Mouse (Mus musculus) embryo, embryonic 11 days (tissue): ENCODE measurements around the gene Fam117b.

Experiments used
- DNase-seq: peaks from one replicate; pipeline ENCODE4 v3.0.0-alpha.2; 2015

Gene Fam117b

GRCm38 (mm10) chr1:59913869-59914225 is 1.0 kb downstream of the Fam117b start:
- DNase-seq = no peak

GRCm38 (mm10) chr1:59914799-59915198 is 2.0 kb downstream of the Fam117b start:
- no peak for DNase-seq

- DNase-seq = no peak
Measured at GRCm38 (mm10) chr1:59915843-59916610, 3.2 kb downstream of the Fam117b start.

- no peak for DNase-seq
Measured at GRCm38 (mm10) chr1:59917401-59917800, 4.6 kb downstream of the Fam117b start.

GRCm38 (mm10) chr1:59918075-59918474 is 5.3 kb downstream of the Fam117b start:
- DNase-seq = no peak

GRCm38 (mm10) chr1:59923201-59923600 is 10.4 kb downstream of the Fam117b start:
- no peak for DNase-seq

GRCm38 (mm10) chr1:59923673-59924072 is 10.9 kb downstream of the Fam117b start:
- DNase-seq = no peak

- DNase-seq = no peak
Measured at GRCm38 (mm10) chr1:59924411-59924810, 11.6 kb downstream of the Fam117b start.

- no peak for DNase-seq
Measured at GRCm38 (mm10) chr1:59926021-59926672, 13.3 kb downstream of the Fam117b start.

- no peak for DNase-seq
Measured at GRCm38 (mm10) chr1:59927131-59927680, 14.4 kb downstream of the Fam117b start.

- no peak for DNase-seq
Measured at GRCm38 (mm10) chr1:59930926-59931325, 18.1 kb downstream of the Fam117b start.

- DNase-seq = no peak
Measured at GRCm38 (mm10) chr1:59932991-59933390, 20.2 kb downstream of the Fam117b start.

GRCm38 (mm10) chr1:59941063-59941462 is 28.3 kb downstream of the Fam117b start:
- no peak for DNase-seq

- no peak for DNase-seq
Measured at GRCm38 (mm10) chr1:59942057-59942790, 29.4 kb downstream of the Fam117b start.

GRCm38 (mm10) chr1:59943825-59944224 is 31.0 kb downstream of the Fam117b start:
- DNase-seq = peak; percentile 13

- DNase-seq = no peak
Measured at GRCm38 (mm10) chr1:59945969-59946368, 33.2 kb downstream of the Fam117b start.

GRCm38 (mm10) chr1:59947509-59947908 is 34.7 kb downstream of the Fam117b start:
- no peak for DNase-seq

- DNase-seq = no peak
Measured at GRCm38 (mm10) chr1:59957206-59957605, 44.4 kb downstream of the Fam117b start.

- DNase-seq = no peak
Measured at GRCm38 (mm10) chr1:59959941-59960340, 47.1 kb downstream of the Fam117b start.

GRCm38 (mm10) chr1:59966171-59966785 is 53.5 kb downstream of the Fam117b start:
- no peak for DNase-seq

- peak; percentile 35 for DNase-seq
Measured at GRCm38 (mm10) chr1:59967291-59967690, 54.5 kb downstream of the Fam117b start.

GRCm38 (mm10) chr1:59986626-59987025 is 73.8 kb downstream of the Fam117b start:
- DNase-seq = no peak
